Mouse (Mus musculus): ENCODE data around the gene Lyrm4. TPM values are rescaled to one million over a fixed set of nuclear protein-coding genes. Genes with fewer than 3 reads are reported as not detected.

Lyrm4 gene
- polyA plus RNA-seq, 1 experiment from 2014 or later, result 28.4 TPM

GRCm38 (mm10) chr13:35939871-35940665, 177.3 kb downstream of the Lyrm4 start:
- WGBS, result 62% methylated on average over 18 of the region's 18 CpGs
- ATAC-seq (ENCODE audit: low FRiP score, low TSS enrichment), result no peak

GRCm38 (mm10) chr13:35937991-35938390, 179.3 kb downstream of the Lyrm4 start:
- no peaks in the 10 kb centered on the region for H3K4me1 ChIP-seq (ENCODE audit: control insufficient read depth, insufficient read depth, low read length)
- no peaks in the 10 kb centered on the region for H3K36me3 ChIP-seq (ENCODE audit: control insufficient read depth, insufficient read depth, low read length)
- no peak overlapping the region for H3K9ac ChIP-seq (ENCODE audit: low read depth, low read length)
- H3K4me2 ChIP-seq (replicated peaks; ENCODE audit: low read depth, low read length), result no peak overlapping the region
- H3K27ac ChIP-seq (ENCODE audit: low read depth, low read length), result no peak overlapping the region
- H3K4me3 ChIP-seq (ENCODE audit: low read length), result no peak overlapping the region
- ATAC-seq (ENCODE audit: low FRiP score, low TSS enrichment), result no peak
- H3K27me3 ChIP-seq (ENCODE audit: control insufficient read depth, insufficient read depth, low read length), result no peaks in the 10 kb centered on the region
- H3K9me3 ChIP-seq (ENCODE audit: control insufficient read depth, low read length), result peaks cover 6% of the 10 kb centered on the region
- WGBS, result 81% methylated on average over 2 of the region's 2 CpGs

More at GRCm38 (mm10) chr13:35939871-35940665, 177.3 kb downstream of the Lyrm4 start:
- no peak overlapping the region for H3K4me2 ChIP-seq (replicated peaks; ENCODE audit: low read depth, low read length)
- no peak overlapping the region for H3K27ac ChIP-seq (ENCODE audit: low read depth, low read length)
- H3K9ac ChIP-seq (ENCODE audit: low read depth, low read length), result no peak overlapping the region
- peaks cover under 1% of the 10 kb centered on the region; the same call in 1 of the 2 replicates for H3K9me3 ChIP-seq (ENCODE audit: control insufficient read depth, low read length)
- H3K27me3 ChIP-seq (ENCODE audit: control insufficient read depth, insufficient read depth, low read length), result no peaks in the 10 kb centered on the region
- H3K4me3 ChIP-seq (ENCODE audit: low read length), result no peak overlapping the region
- H3K36me3 ChIP-seq (ENCODE audit: control insufficient read depth, insufficient read depth, low read length), result no peaks in the 10 kb centered on the region
- H3K4me1 ChIP-seq (ENCODE audit: control insufficient read depth, insufficient read depth, low read length), result no peaks in the 10 kb centered on the region

Other genes with a start within 250 kb of the Lyrm4 start
- gene Rpp40, start 211.2 kb downstream of the Lyrm4 start, polyA plus RNA-seq (2014; fragmentation: Nextera tagmentation; extraction: Ambion mirVana), result 18.4 and 24.5 TPM in 2 replicates
- gene Ppp1r3g, start 158.7 kb downstream of the Lyrm4 start, polyA plus RNA-seq (2014; fragmentation: Nextera tagmentation; extraction: Ambion mirVana), result 0.31 and 0.41 TPM in 2 replicates
- gene Fars2, start 114 bp downstream of the Lyrm4 start, polyA plus RNA-seq (2014; fragmentation: Nextera tagmentation; extraction: Ambion mirVana), result 29.4 and 31.7 TPM in 2 replicates